ENCODE assay signal across 13 mouse cellular contexts in the genomic region with DNA sequence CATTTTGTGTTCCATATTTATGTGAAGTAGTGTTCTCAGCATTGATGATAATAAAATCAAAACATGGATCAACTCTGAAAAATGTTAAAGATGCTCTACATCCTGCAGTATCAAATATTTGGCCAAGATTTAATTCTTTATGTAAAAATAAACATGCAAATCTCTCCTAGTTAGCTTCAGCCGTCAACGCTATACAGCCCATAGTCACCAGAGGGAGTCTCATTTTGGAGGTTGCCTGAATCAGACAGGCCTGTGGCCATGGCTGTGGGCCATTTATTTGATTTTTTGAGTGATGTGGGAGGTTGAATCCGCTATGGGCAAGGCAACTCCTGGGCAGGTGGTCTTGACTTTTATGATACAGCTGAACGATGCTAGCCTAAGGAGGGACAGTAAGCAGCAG.
"Had no signal": no experiment of that assay in that cellular context is flagged by ENCODE, and none has a peak within 500 bp of the region (broad histone marks: within the 10 kb centered on the region; RNA-seq: fewer than 3 reads in every experiment).

No protein-coding gene starts in this region.

- H3K4me1 ChIP-seq: intestine, embryonic 15.5 days; limb, embryonic 12.5 days; liver, embryonic 13.5 days; midbrain, embryonic 15.5 days had no signal

- H3K4me3 ChIP-seq: intestine, embryonic 15.5 days; limb, embryonic 12.5 days; liver, embryonic 13.5 days; midbrain, embryonic 15.5 days had no signal

- H3K4me2 ChIP-seq: intestine, embryonic 15.5 days; limb, embryonic 12.5 days; liver, embryonic 13.5 days; midbrain, embryonic 15.5 days had no signal

- H3K9me3 ChIP-seq: intestine, embryonic 15.5 days; limb, embryonic 12.5 days; liver, embryonic 13.5 days; midbrain, embryonic 15.5 days had no signal

- ATAC-seq: intestine, embryonic 15.5 days; liver, postnatal 0 days; lung, postnatal 0 days; midbrain, embryonic 15.5 days had no signal

- H3K36me3 ChIP-seq: intestine, embryonic 15.5 days; limb, embryonic 12.5 days; liver, embryonic 13.5 days; midbrain, embryonic 15.5 days had no signal

- H3K27me3 ChIP-seq: intestine, embryonic 15.5 days; limb, embryonic 12.5 days; liver, embryonic 13.5 days; midbrain, embryonic 15.5 days had no signal

- DNase-seq: kidney, adult 8-10 months; kidney, postnatal 4 days; liver; liver, embryonic 13.5 days; liver, postnatal 0 days; lung, postnatal 36 days; right cerebral cortex, postnatal 14 days; thymus, adult 18-20 months; thymus, postnatal 14 days had no signal

- H3K9ac ChIP-seq: intestine, embryonic 15.5 days; limb, embryonic 12.5 days; liver, embryonic 13.5 days; liver, postnatal 0 days; midbrain, embryonic 15.5 days had no signal

- H3K27ac ChIP-seq: intestine, embryonic 15.5 days; limb, embryonic 12.5 days; liver, embryonic 13.5 days; midbrain, embryonic 15.5 days had no signal
